Mouse (Mus musculus) hindlimb bud, embryonic 11.5 days (tissue): ENCODE results near the gene Mkln1.
A peak's percentile ranks its signal among the peaks of the same experiment; 100 is the strongest.

Source experiments
- DNase-seq: peaks from one replicate; pipeline ENCODE4 v3.0.0-alpha.2; 2012; ENCODE audit warnings: low read depth, low spot score; ENCODE audit errors: extremely low spot score

The Mkln1 gene

DNA sequence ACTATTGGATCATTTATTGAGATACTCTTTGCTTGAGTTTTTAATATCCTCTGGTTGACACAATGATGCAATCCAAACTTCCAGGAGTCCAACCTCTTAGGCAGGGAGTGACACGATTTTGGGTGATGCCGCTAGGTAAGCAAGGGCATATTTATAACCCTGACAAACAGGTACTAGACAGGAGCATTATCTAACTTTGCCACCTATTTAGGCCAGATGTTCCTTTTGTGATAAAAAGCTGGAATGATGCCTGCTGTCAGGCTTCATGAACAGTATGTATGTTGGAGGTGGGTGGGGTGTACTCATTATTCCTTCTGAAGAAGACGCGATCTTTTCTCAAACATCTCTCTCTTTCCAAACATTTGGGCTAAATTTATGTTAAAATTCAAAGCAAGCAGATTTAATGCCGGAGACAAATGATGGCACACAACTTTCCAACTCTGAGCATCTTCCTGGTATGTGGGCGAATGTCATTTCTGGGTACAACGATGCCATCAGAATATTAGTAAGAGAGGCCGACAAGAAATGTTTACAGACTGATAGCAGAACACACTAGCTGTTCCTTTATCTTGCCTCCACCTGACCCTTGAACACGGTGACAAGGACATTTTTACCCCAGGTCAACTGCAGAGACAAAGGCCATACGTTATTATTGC lies 632 bp upstream of the Mkln1 start:
- no peak for DNase-seq

DNA sequence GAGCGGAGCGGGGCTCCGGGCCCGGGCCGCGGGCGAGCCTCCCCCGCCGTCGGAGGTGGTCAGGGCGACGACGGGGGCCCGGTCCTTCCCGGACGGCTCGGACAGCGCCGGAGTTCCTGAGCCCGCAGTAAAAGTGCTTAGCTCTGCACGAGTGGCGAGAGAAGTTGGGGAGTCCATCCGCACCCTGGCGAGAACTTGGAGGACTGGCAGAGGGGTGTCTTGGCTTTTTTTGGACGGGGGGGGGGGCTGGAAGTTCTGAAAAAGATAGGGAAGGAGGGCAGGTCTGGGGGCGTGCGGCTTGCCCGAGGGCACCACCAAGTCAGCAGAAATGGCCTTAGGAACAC lies 643 bp downstream of the Mkln1 start:
- DNase-seq: no peak

DNA sequence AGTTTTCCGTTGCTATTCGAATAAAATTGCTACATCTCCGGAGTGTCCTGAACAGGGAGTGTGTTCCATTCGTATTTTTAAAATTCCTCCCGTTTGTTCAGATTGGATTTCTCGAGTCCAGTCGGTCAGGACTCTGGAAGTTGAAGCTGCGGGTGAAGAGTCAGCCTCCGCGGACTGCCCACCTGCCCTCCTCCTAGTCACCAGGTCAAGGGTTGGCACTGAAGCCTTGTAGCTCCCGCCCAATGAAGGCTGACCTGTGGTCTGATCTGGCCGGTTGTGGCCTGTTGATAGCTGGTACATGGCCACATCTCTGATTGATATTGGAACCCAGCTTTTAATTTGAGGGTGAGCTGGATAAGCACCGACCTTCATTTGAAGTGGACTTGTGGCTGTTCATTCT lies 1.0 kb downstream of the Mkln1 start:
- DNase-seq: peak; percentile 6

DNA sequence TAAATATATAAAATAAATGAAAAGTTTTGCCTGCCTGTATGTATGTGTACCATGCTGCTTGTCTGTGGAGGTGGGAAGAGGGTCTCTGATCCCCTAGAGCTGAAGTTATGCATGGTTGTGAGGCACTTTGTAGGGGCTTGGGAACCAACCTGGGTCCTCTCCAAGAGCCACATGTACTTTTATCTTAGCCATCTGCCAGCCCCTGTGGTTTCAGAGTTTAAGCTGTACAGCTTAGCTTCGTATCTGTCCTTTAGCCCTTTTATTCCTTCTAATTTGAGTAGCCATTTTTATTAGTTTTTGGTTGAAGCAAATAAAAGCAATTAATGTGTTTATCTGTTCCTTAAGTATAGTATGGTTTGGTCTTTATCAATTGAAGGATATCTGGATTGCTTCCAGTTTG lies 12.5 kb downstream of the Mkln1 start:
- no peak for DNase-seq

DNA sequence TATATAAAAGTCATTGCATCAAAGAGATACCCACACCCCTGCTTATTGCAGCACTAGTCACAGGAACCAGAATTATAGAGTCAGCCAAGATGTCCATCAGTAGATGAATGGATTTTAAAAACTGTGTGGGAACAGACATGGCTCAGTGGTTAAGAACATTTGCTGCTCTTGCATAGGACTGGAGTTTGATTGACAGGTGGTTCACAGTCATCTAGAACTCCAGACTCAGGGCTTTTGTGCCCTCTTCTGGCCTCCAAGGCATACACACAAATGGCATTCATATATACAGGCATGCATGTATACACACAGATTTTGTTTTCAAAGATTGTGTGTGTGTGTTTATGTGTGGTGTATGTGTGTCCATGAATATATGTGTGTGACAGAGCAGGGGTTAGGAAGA lies 14.0 kb downstream of the Mkln1 start:
- no peak for DNase-seq

DNA sequence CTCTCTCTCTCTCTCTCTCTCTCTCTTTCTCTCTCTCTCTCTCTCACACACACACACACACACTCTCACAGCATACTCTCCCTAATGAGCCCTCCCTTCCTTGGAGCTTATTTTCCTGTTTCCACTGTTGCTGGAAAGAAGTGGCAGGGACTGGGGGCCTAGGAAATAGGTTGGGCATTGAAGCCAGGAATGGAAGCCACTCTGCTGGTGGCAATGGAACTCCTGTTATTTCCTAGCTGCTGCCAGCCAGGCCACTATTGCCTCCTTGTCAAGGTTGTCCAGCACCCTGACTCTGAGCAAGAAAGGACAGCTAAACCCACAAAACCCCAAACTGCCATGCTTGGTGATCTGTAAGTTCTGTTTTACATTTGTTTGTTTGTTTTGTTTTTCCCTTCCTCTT lies 15.0 kb downstream of the Mkln1 start:
- DNase-seq: no peak

DNA sequence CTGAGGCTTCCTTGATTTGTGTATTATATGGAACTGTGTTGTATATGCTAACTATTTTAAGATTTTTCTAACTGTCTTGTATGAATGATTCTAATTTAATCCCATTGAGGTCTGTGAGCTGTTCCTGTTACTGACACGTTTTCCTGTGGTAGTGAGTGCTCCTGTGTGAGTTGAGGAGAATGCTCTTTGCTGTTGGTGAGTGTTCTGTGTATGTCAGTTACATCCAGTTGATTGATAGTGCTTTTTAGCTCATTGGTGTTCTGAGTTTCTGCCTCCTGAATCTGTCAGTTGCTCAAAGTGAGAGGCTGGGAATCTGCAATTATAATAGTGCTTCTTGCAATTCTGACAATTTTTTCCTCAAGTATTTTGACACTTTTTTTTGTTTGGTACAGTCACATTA lies 15.8 kb downstream of the Mkln1 start:
- no peak for DNase-seq

DNA sequence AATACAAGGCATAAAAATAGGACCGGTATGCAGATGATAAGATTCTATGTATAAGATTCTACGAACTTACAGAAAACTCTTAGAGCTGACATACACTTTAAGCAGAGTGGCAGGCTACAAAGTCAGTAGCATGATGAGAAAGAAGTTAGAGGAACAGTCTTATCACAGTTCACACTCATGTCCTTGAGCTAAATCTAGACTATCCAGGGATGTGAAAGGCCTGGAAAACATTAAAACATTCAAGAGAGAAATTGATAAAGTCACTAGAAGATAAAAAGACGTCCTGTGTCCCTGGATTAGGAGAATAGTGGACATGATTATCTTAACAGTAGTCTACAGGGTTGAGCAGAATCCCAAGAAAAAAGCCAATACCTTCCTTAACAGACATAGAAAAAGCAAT lies 26.9 kb downstream of the Mkln1 start:
- no peak for DNase-seq

DNA sequence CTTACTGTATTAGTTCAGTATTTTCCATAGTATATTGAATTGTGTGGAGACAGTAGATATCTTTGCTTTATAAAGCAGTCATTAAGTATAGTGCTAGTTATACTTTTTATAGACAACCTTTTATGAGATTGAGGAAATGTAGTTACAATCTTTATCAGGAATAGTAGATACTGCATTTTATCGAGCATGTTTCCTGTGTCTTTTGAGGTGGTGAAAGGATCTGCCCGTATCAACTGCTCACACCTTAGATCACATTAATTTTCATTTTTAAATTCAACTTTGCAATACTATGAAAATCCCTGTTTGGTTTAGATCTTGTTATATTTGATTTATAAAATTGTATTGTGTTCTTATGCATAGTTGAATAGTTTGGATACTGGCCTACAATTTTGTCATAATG lies 38.7 kb downstream of the Mkln1 start:
- DNase-seq: no peak

DNA sequence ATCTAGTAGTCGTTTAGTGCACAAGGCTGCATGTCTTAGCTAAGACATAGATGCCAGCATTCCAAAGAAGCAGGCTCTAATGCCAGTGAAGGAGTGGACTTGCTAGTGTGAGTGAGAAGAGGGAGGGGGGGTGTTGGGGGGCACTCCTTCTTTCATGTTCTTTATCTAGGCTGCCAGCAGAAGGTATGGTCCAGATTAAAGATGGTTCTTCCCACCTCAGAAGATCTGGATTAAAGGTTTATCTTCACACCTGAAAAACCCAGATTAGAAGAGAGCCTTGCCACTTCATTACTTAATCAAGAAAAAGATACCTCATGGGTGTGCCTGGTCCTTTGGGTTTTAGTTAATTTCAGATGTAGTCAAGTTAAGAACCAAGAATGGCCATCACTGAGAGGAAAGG lies 46.7 kb downstream of the Mkln1 start:
- DNase-seq: no peak

DNA sequence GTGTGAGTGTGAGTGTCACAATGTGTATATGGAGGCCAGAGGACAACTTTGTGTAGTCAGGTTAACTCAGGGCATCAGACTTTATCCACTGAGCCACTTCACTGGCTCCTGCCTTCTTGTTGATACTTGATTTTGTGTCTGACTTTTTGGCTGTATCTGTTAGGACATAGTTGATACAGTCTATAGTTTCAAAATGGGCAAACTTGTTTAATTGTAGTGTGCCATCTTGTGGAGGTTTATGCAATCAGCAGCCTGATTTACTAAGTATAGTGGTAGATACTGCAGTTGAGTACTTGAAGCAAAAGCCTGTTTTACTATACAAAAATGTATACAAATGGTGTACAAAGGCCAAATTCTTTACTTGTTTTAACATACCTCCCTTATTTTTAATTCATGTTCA lies 55.2 kb downstream of the Mkln1 start:
- DNase-seq: no peak

DNA sequence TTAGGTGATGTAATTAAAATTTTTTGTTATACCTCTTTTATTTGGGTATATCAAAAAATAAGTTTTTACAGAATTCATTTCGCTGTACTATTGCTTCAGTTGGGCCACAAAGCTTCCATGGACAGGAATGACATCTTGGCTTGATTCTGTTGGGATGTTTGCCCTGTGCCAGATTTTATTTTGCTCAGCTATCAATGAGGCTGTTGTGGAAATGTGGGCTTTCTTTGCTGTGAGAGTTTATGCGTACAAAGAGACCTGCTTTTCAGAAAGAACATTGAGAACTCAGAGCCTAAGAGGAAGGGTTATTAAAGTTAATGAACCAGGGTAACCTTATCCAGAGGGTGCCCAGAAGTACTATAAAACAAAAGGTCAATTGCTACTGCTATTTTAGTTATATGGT lies 56.8 kb downstream of the Mkln1 start:
- no peak for DNase-seq

DNA sequence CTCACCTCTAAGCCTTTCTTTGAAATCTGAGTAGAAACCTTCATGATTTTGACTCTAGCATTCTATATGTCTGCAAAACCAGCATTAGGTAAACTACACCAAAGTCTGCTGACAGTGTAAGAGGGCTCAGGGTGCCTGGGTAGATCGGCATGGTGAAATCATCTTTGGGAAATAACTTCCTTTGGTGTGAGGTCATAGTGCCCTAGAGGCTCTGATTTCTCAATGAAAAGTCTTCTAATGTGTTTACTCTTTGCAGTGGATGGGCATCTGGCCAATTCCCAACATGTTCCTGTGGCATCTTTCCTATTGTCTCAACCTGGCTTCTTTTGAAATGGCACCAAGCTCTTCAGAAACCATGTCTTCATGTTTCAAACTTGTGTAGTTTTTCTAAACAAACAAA lies 58.5 kb downstream of the Mkln1 start:
- DNase-seq: no peak

DNA sequence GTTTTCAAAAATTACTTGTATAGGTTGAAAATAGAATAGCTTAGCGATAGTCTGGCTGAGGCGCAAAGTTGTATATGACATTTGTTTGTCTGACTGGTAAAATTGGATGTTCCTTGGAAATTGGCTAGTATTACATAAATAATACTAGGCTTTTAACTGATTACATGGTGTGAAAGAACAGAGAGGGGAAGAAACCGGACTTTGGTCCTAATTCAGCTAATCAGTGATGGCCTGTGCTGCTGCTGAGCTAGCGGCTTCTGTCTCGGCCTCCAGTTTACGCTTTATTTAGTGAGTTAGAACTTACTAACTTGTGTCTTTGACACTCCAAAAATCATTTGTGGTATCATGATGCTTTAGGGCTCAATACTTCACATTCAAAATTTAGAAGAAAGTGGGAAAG lies 70.9 kb downstream of the Mkln1 start:
- no peak for DNase-seq

DNA sequence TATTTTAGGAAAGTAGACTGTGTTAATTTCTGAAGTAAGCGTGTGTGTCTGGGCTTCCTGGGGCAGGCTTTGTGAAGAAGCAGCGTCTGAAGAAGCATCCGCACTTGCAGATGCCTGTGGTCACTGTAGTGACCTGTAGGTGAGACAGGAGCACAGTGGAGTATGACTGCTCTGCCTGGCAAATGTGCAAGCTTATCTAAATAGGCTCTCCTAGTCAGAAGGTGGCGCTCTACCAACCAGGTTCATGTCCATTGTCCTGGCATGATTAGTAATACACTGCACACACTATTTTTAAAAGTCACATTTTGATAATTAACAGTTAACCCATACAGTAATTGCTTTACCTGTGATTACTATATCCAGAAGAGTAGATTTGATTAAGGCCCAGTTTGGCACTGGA lies 79.7 kb downstream of the Mkln1 start:
- DNase-seq: no peak

DNA sequence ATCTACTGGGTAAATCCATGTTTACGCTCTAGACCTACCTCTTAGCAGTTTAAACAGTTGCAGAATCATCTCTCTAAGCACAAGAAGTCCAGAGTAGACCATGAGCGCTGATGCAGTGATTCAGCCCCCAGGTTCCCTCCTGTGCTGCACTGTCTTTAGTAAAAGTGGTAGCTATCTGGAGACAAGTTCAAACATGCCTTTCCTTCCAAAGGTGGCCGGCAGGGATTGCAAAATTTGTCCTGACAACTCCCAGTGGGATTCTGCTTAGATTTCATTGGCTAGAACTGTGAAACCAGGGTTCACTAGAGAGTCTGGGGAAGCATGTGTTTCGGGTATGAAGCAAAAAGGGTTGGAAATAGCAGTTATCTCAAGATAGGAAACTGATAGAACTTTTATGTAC lies 81.5 kb downstream of the Mkln1 start:
- no peak for DNase-seq

DNA sequence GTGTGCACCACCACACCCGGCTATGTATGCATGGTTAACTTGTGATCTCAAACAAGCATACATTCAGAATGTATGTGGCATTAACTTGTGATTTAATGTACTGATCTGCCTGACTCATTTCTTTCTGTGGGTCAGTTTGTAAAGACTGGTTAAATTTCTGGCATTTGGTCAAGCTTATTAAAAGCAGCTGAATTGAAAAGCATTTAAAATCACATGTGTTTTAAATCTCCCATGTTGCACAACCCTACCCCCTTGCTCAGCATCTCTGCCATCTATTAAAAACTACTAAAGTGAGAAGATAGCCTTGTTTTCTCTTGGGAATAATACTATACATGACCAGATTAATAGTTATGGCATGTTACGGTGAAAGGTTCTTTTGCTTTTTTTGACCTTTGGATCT lies 88.1 kb downstream of the Mkln1 start:
- no peak for DNase-seq

DNA sequence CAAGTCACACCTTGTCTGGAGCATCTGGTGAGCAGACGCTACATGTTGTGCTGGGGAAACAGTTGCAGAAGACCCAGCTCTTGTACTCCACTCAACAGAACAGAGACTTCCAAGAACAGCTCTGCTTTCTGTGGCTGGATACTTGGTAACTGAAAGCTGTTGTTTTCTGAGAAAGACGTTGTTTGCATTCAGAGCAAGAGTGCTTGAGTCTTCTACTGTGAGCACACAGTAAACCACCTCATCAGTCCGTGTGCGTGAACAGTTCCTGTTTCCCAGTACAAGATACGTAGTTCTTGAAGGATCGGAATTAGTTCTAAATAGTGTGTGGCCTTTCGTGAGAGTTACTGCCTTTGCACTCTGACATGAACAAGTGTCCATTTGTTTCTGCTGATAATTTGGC lies 91.4 kb downstream of the Mkln1 start:
- no peak for DNase-seq

DNA sequence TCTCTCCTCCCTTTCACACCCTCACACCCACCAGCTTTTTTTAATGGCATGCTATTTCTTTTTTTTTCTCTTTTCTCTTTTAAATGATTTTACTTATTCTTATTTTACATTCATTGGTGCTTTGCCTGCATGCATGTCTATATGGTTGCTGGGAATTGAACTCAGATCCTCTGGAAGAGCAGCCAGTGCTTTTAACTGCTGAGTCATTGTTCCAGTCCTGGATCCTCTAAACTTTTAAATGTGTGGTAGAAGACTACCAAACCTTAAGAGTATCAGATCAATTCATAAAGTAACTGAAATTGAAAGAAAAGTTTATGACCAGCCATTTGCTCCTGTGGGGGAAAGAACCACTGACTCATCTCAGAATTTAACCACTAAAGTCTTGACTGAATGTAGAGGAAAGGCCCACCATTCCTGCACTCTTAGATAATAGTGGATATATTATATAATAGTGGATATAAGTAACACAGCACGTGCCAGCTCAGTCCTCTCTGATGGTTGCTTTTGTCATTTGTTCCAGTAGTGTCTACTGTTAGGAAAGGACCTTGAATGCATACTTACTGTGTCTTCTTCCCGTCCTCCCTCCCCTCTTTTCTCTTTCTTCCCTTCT lies 96.7 kb downstream of the Mkln1 start:
- no peak for DNase-seq

DNA sequence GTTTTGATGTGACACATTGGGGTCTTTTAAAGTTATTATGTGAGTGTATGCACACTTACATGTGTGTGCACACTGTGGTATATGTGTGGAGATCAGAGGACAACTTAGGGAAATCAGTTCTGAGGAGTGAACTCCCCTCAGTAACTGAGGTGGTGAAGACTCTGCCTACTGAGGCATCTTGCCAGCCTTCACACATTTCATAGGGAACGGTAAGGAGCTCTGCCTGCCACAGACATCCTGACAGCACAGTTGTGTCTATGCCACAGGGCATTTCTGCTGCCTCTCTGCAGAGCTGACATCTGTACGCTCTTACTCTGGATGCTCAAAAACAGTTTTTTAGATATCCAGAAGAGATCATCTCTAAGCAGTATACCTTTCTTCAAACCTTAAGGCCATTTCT lies 97.7 kb downstream of the Mkln1 start:
- no peak for DNase-seq

DNA sequence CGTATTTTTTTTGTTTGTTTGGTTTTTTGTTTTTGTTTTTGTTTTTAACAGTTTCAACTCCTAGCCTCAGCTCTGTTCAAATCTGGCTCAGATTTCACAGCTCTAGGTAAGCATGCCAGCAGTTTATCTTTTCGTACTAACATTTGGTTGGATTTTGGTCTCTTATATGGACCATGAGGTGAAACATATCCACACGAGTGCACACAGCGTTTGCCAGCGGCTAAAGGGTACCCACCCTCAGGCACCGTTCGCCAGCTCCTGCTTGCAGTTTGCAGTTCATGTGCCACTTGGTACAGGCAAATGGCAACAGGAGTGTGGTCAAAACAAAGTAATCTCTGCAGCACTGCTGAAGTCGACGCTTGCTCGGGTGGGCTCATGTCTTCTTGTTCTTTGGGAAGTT lies 101.3 kb downstream of the Mkln1 start:
- DNase-seq: no peak

DNA sequence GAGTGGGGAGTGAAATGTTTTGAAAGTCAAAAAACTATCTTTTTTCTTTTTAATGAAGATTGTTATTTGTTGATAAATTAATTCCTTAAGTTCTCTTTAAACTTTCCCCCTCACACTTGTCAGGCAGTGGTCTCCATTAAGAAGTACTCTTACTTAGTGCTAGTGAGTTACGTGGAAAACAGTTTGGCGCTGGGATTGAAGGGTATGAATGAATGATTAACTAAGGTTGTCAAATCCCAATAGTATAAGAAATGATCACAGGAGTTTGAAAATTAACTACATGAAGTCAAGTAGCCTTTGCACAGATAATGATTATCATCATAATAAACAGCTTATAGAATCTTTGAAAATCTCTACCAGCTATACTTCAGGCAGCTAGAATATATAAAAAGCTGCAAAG lies 101.7 kb downstream of the Mkln1 start:
- DNase-seq: no peak

DNA sequence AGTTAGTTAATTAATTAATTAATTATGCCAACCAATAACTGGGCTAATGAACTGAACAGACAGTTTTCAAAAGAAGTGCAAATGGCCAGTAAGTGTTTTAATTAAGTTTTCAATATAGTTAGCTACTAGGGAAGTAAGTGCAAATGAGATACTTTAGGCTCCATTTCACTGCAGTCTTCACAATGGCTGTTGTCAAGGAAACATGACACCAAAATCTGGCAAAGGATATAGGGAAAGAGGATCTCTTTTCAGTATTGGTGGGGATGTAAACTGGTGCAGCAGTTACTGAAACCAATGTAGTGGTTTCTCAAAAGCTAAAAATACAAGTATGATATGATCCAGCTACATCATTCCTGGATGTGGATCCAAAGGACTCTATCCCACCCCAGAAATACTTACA lies 102.2 kb downstream of the Mkln1 start:
- no peak for DNase-seq
